ENCODE assay signal across 17 mouse cellular contexts in genomic region chr14:25052175-25052574, GRCm38 (mm10).
A peak's percentile ranks its signal among the peaks of the same experiment; 100 is the strongest.
DNase-seq lines count a peak whose midpoint lies in the region; ATAC-seq lines count a peak whose summit lies in the region.
"Had no signal": no experiment of that assay in that cellular context is flagged by ENCODE, and none has a peak within 500 bp of the region (broad histone marks: within the 10 kb centered on the region; RNA-seq: fewer than 3 reads in every experiment).

No protein-coding gene starts in this region.

- WGBS in forebrain, embryonic 10.5 days = 70% methylated on average over 9 of the region's 9 CpGs
- WGBS in forebrain, embryonic 15.5 days = 84% methylated on average over 9 of the region's 9 CpGs

- peak overlapping the region; percentile 78 for H3K27ac ChIP-seq in forebrain, embryonic 10.5 days
- H3K27ac ChIP-seq in forebrain, embryonic 15.5 days (replicated peaks) = no peak overlapping the region
- H3K27ac ChIP-seq: heart, embryonic 15.5 days; hindbrain, embryonic 15.5 days; kidney, embryonic 15.5 days; liver, embryonic 15.5 days; midbrain, embryonic 13.5 days; stomach, embryonic 15.5 days had no signal

- no peak overlapping the region for H3K4me2 ChIP-seq in forebrain, embryonic 15.5 days (replicated peaks)
- H3K4me2 ChIP-seq: heart, embryonic 15.5 days; hindbrain, embryonic 15.5 days; kidney, embryonic 15.5 days; liver, embryonic 15.5 days; midbrain, embryonic 13.5 days; stomach, embryonic 15.5 days had no signal

- no peaks in the 10 kb centered on the region for H3K27me3 ChIP-seq in forebrain, embryonic 10.5 days (ENCODE audit: poor library complexity, severe bottlenecking)
- H3K27me3 ChIP-seq in forebrain, embryonic 15.5 days = no peaks in the 10 kb centered on the region
- H3K27me3 ChIP-seq: heart, embryonic 15.5 days; hindbrain, embryonic 15.5 days; liver, embryonic 15.5 days; midbrain, embryonic 13.5 days; stomach, embryonic 15.5 days had no signal

- intact Hi-C loops in heart, postnatal 25 days (cut with DNase I) = no loop called here

- no peak overlapping the region for H3K9ac ChIP-seq in forebrain, embryonic 15.5 days (replicated peaks)
- H3K9ac ChIP-seq: heart, embryonic 15.5 days; hindbrain, embryonic 15.5 days; kidney, embryonic 15.5 days; liver, embryonic 15.5 days; midbrain, embryonic 13.5 days; stomach, embryonic 15.5 days had no signal

- H3K4me3 ChIP-seq in forebrain, embryonic 10.5 days = no peak overlapping the region
- no peak overlapping the region for H3K4me3 ChIP-seq in forebrain, embryonic 15.5 days
- H3K4me3 ChIP-seq: heart, embryonic 15.5 days; hindbrain, embryonic 15.5 days; kidney, embryonic 15.5 days; liver, embryonic 15.5 days; midbrain, embryonic 13.5 days; stomach, embryonic 15.5 days had no signal

- H3K36me3 ChIP-seq in forebrain, embryonic 10.5 days (replicated peaks) = no peaks in the 10 kb centered on the region
- no peaks in the 10 kb centered on the region for H3K36me3 ChIP-seq in forebrain, embryonic 15.5 days
- H3K36me3 ChIP-seq: heart, embryonic 15.5 days; hindbrain, embryonic 15.5 days; kidney, embryonic 15.5 days; liver, embryonic 15.5 days; midbrain, embryonic 13.5 days; stomach, embryonic 15.5 days had no signal

- H3K9me3 ChIP-seq in forebrain, embryonic 10.5 days = no peaks in the 10 kb centered on the region
- no peaks in the 10 kb centered on the region for H3K9me3 ChIP-seq in forebrain, embryonic 15.5 days
- H3K9me3 ChIP-seq: heart, embryonic 15.5 days; hindbrain, embryonic 15.5 days; kidney, embryonic 15.5 days; liver, embryonic 15.5 days; midbrain, embryonic 13.5 days; stomach, embryonic 15.5 days had no signal

- H3K4me1 ChIP-seq in forebrain, embryonic 10.5 days = peaks cover 18% of the 10 kb centered on the region
- 0 out of 2 replicates have a peak, but pooled peaks cover 3% of the 10 kb centered on the region for H3K4me1 ChIP-seq in forebrain, embryonic 15.5 days
- H3K4me1 ChIP-seq: heart, embryonic 15.5 days; hindbrain, embryonic 15.5 days; liver, embryonic 15.5 days; midbrain, embryonic 13.5 days had no signal

- peak; percentile 47 for DNase-seq in forebrain, embryonic 10.5 days (ENCODE audit: extremely low spot score, low spot score)
- DNase-seq in thymus, postnatal 14 days = peak; percentile 36
- no peak for DNase-seq in thymus, adult 18-20 months
- DNase-seq in heart, postnatal 25 days (ENCODE audit: low spot score) = peak; percentile 12
- DNase-seq in spleen, postnatal 10 days (ENCODE audit: low spot score in 2 of 2) = no peak
- no peak for DNase-seq in spleen, postnatal 14 days (ENCODE audit: low spot score in 2 of 2)
- DNase-seq in testis, postnatal 10 days (ENCODE audit: low spot score) = no peak
- DNase-seq: adrenal gland, adult 2 months; cerebellum, adult 8-10 months; lung, postnatal 36 days had no signal

- no peak for ATAC-seq in forebrain, embryonic 15.5 days (replicated peaks)
- ATAC-seq: midbrain, embryonic 13.5 days had no signal

Comparison
In these comparisons a context has a peak if more than half of its experiments do, and no peak if none do; other contexts are left out.
1. DNase-seq: peak in forebrain, embryonic 10.5 days (single experiment), thymus, postnatal 14 days (single experiment) and heart, postnatal 25 days (single experiment); none in thymus, adult 18-20 months (0 of 2), spleen, postnatal 10 days (0 of 2), spleen, postnatal 14 days (0 of 2) and testis, postnatal 10 days (single experiment).